Mouse (Mus musculus): ENCODE results near the gene Elmsan1.
A peak's percentile ranks its signal among the peaks of the same experiment; 100 is the strongest.

Gene Elmsan1

GRCm38 (mm10) chr12:84174871-84175270, 43.8 kb downstream of the Elmsan1 start:
- DNase-seq (ENCODE audit: low spot score) = peak; percentile 54

DNA sequence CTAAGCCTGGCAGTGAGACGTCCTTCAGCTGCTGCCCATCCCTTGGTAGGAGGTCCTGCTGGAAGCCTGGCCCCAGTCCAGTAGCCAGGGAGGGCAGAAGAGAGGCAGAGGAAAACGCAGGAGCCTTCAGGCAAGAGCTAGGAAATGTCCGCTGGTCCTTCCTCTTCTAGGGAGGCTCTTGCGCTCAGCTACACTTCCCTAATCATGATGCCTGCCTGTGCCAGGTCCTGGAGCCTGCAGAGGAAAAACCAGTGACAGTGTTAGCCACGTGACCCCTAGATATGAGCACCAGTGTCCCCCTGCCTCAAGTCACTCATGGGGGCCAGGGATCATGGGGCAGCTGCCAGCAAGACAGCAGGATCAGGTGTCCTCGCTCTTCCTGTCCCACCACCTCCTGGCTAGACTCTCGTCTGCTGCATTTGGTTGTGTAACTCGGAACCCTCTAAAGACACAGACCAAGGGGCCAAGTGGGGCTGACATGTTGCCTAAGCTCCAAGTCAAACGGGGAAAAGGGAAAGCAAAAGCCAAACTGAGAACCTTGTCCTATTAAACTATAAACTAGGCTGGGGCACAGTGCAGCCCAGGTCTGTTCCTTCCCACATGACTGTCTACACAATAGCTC, 44.4 kb downstream of the Elmsan1 start:
- peak; percentile 62 for DNase-seq (ENCODE audit: low spot score)

GRCm38 (mm10) chr12:84173309-84173915, 45.3 kb downstream of the Elmsan1 start:
- DNase-seq (ENCODE audit: low spot score) = peak; percentile 1

DNA sequence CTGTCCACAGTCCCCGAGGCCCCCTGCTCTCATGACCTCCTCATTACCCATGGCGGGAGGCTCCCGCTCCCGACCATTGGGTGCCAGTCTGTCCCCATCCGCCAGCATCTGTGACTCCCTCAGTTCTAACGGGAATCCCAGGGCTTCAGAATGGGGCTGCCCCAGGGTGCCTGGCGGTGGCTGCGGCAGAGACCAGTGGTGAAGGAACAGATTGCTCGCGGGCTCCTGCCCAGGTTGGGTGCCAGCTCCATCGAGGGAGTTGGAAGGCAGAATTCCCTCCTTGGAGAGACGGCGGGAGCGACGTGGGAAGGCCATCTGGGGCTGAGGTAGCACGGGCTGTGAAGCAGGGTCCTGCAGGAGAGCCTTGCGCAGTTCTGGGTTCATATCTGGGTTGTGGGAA, 45.8 kb downstream of the Elmsan1 start:
- peak; percentile 1 for DNase-seq (ENCODE audit: low spot score)

DNA sequence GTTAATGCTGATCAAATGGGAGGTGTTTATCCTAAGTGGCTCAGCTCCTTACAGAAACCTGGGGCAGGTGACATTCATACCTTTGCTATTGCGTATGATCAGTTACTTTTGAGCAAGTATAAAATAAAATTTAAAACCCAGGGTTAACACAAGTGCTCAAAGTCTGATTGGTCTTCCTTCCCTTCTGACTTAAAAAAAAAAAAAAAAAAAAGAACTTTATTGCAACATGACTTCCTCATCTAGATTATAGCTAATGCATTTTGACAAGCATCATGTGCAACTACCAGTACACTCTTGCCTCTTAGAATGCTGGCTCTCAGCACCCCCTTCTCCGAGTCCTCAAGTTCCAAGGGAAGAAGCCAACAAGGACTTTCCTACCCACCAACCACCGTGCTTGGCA, 46.5 kb downstream of the Elmsan1 start:
- DNase-seq (ENCODE audit: low spot score) = no peak

DNA sequence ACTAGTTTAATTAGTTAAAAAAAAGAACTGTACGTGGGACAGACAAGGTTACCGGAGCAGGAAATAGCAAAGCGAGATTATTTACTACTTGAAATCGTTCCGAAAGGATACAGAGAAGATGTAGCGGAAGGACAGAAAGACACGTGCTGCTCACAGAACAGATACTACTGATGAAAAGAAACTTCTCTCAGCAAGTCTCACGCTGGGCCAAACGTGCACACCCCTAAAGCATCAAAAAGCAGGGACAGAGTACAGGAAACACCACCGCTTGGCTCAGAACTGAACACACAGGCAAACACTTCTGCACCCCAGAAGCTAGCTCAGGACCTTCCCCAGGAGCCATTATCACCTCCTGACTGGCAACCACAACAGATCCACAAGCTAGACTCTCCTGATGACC, 48.1 kb downstream of the Elmsan1 start:
- DNase-seq (ENCODE audit: low spot score) = no peak

DNA sequence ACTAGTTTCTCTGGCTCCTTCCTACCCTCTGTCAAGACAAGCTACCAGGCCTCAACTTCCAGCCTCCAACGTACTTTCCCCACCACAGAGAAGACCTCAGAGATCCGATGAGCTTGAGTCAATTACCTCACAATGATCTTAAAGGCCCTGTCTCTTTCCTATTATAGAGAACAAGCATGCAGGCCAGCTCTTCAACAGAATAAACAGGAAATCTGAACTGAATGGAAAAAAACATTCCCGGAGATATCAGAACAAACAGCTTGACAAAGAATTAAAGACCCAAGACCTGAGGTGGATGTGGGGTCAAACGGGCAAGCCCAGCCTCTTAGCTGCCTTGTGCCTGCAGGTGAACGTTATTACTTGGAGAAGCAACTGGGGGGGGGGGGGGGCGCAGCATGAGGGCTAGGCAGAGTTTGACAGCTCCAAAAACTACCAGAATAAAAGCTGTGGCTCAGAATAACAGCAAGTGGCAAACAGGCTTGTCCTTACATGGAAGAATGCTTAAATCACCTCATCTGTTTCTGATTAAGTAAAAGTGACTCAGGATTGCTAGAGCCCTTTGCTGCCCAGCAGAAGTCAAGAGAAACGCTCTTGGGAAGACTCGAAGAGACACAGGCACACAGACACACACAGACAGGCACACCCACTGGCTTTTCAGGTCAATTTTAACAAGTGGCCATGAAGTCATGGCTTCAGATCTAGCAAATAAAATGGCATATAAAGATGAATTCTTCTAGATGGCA, 52.9 kb downstream of the Elmsan1 start:
- DNase-seq (ENCODE audit: low spot score) = no peak

- DNase-seq (ENCODE audit: low spot score) = no peak
Observed at GRCm38 (mm10) chr12:84163586-84164110, 55.0 kb downstream of the Elmsan1 start.

DNA sequence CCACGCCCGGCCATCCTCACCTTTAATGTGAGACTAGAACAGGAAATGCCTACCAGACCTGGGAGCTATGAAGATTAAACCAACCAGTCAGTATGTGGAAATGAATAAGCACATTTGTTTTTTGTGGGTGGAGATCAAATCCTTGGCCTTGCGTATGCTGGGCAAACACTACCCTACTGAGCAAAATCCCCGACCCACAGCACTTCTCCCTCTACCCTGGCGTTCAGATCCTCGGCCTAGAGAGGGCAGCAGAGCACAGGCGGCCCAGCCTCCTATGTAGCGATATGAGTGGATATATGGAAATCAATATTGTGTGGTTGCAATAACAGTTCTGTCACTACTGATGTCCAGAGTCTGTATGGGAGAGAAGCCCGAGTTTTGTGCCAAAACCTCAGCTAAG, 55.5 kb downstream of the Elmsan1 start:
- no peak for DNase-seq (ENCODE audit: low spot score)

GRCm38 (mm10) chr12:84161616-84162433, 56.9 kb downstream of the Elmsan1 start:
- DNase-seq (ENCODE audit: low spot score) = no peak

- no peak for DNase-seq (ENCODE audit: low spot score)
Observed at GRCm38 (mm10) chr12:84161116-84161515, 57.6 kb downstream of the Elmsan1 start.

DNA sequence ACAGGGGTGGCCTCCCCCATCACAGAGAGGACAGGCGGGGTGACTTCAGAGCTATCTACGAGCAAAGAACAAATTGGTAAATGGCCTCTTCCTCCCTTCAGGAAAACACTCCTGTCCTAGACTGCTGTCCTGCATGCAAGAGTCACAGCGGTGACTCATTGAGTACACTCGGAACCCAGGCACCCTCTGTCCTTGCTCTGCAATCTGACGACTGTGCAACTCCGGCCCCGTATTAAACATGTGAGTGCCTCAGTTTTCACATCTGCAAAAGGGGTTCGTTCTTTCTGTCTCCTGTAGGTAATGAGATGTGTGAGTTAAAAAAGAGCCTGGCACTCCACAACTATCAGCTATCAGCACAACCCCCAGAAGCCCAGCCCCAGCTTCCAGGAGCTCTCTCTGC, 58.2 kb downstream of the Elmsan1 start:
- DNase-seq (ENCODE audit: low spot score) = no peak

DNA sequence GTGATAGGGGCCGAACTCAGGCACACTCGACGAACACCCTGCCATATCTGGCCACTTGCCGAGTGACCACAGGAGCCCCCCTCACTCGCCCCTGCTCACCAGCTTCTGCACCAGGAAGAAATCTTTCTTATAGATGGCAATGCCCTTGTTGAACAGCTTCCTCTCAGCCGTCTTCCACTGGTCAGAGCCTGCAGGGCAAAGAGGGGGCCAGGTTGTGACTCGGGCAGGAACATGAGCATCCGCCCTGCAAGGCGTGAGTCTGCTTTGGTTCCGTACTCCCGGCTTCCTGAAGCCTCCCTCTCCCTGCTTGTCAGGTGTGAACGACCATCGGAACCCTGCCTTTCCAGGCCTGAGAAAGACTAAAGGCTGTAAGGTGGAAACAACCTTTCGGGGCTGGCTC, 60.5 kb downstream of the Elmsan1 start:
- no peak for DNase-seq (ENCODE audit: low spot score)

- DNase-seq (ENCODE audit: low spot score) = no peak
Observed at GRCm38 (mm10) chr12:84156210-84156609, 62.5 kb downstream of the Elmsan1 start.

GRCm38 (mm10) chr12:84155523-84155871, 63.2 kb downstream of the Elmsan1 start:
- no peak for DNase-seq (ENCODE audit: low spot score)

- DNase-seq (ENCODE audit: low spot score) = no peak
Observed at GRCm38 (mm10) chr12:84154786-84155522, 63.7 kb downstream of the Elmsan1 start.

DNA sequence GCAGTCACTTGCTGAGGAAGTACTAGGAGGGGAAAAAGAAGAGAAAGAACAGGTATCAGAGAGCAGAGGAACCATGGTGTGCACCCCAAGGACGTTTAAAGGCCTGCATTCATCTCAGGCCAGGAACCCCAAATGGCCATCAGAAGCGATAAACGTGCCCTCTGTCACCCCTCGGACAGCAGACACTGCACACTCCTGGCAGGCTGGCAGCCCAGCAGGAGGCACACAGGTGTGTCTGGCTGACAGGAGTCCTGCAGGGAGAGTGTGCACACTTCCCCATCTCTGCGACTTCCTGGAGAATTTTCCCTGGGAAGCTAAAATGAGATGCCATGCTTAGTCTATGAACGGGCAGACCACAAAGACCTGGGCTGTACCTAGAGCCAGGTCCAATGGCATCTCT, 65.3 kb downstream of the Elmsan1 start:
- no peak for DNase-seq (ENCODE audit: low spot score)

- DNase-seq (ENCODE audit: low spot score) = no peak
Observed at GRCm38 (mm10) chr12:84152352-84153190, 66.1 kb downstream of the Elmsan1 start.

DNA sequence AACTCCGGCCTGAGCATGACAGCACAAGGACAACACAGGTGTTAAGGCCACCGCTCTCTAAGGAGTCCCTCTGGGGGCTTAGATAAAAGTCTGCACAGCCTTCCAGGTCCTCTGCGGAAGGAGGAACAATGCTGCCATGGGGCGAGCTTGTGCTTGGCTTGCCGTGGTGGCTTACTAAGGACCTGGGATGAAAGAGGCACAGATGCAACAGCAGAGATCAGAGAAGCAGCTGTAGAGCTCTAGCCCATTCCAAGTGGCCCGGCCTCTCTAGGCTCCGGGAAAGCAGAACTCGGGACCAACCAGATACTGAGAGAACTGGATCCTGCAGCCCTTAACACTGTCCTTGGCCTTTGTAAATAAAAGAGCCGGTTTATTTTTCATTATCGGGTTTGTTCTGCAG, 66.8 kb downstream of the Elmsan1 start:
- no peak for DNase-seq (ENCODE audit: low spot score)

DNA sequence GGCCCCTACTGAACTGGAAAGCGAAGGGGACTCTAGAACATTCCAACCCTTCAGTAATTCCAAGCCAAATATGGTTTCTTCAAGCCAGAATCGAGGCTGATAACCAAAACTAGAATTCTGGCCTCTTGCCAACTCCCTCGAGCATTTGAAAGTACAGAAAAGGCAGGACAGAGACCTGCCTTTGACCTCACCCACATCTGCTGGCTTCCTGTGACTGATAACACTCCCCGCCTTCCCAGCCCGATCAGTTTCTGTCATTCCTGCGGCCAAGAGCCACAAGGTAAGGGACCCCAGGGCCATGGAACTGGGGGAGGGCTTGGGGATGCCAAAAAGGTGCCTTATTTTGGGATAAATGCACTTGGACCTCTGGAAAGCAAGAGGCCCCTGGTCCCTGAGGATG, 67.7 kb downstream of the Elmsan1 start:
- DNase-seq (ENCODE audit: low spot score) = no peak

DNA sequence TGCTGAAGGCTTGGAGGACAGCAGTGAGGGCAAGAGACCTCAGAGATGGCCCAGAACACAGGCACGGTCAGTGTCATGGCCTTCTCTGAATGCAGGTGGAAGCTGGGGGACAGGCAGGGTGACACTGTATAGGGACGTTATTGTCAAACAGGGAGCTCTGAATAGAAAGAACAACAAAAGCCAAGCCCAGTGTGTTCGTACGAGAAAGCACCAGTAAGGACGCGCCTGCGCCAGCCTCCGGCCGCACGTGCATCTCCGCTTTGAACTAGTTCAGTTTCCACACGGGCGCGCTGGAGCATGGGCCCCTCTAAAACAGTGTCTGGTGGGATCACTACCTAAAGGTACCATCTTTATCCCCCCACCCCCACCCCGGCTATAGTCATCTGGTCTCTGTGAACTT, 68.7 kb downstream of the Elmsan1 start:
- no peak for DNase-seq (ENCODE audit: low spot score)

Measured in ovary, adult 18-20 months (tissue).